Mouse (Mus musculus) limb, embryonic 11.5 days (tissue): ENCODE measurements at regions not wholly inside any gene's neighbourhood (a gene's known extent, or its start where the extent isn't known, plus 50 kb on each side); places are given as distances from the start of the nearest gene placed in this dataset.

Source experiments
- ATAC-seq: fragments of 200-750 bp; cut with Nextera tagmentation; 2 replicates; pipeline ENCODE4 v1.8.0; 2017; ENCODE audit warnings: low read depth; ENCODE audit not compliant: insufficient number of reproducible peaks, low FRiP score, low TSS enrichment
- DNase-seq: peaks from one replicate; pipeline ENCODE4 v3.0.0-alpha.2; 2015; ENCODE audit warnings: low spot score
- H3K27ac ChIP-seq: fragments of 300-500 bp; sonication (generic); replicated peaks from 2 replicates; pipeline ENCODE4 v1.5.1; 2014; ENCODE audit warnings: low read depth, mild to moderate bottlenecking, low read length
- H3K27me3 ChIP-seq: fragments of 300-500 bp; sonication (generic); 2 replicates; pipeline ENCODE4 v1.6.1; 2014; ENCODE audit warnings: mild to moderate bottlenecking, low read length, mixed read lengths; ENCODE audit not compliant: control insufficient read depth, insufficient read depth
- H3K36me3 ChIP-seq: fragments of 300-500 bp; sonication (generic); 2 replicates; pipeline ENCODE4 v1.6.1; 2014; ENCODE audit warnings: mild to moderate bottlenecking, low read length, moderate library complexity, mixed read lengths; ENCODE audit not compliant: control insufficient read depth, insufficient read depth
- H3K4me1 ChIP-seq: fragments of 300-500 bp; sonication (generic); 2 replicates; pipeline ENCODE4 v1.6.1; 2014; ENCODE audit warnings: low read length, mixed read lengths; ENCODE audit not compliant: control insufficient read depth, insufficient read depth
- H3K4me2 ChIP-seq: fragments of 300-500 bp; sonication (generic); 2 replicates; pipeline ENCODE4 v1.6.1; 2014; ENCODE audit warnings: low read depth, mild to moderate bottlenecking, moderate library complexity; ENCODE audit not compliant: severe bottlenecking
- H3K4me3 ChIP-seq: fragments of 300-500 bp; sonication (generic); 2 replicates; pipeline ENCODE4 v1.5.1; 2014; ENCODE audit warnings: low read depth, low read length
- H3K9ac ChIP-seq: fragments of 300-500 bp; sonication (generic); 2 replicates; pipeline ENCODE4 v1.6.1; 2014; ENCODE audit warnings: mild to moderate bottlenecking, low read length
- H3K9me3 ChIP-seq: fragments of 300-500 bp; sonication (generic); 2 replicates; pipeline ENCODE4 v1.6.1; 2016; ENCODE audit warnings: low read length; ENCODE audit not compliant: control insufficient read depth
- WGBS: fragments of 180-500 bp; shearing (Covaris S2); extraction: QIAGEN DNeasy Blood & Tissue Kit; methylation state at CpG from one replicate; pipeline ENCODE4 v1.1.7; 2014; 5-methylcytosine and 5-hydroxymethylcytosine counted together

DNA sequence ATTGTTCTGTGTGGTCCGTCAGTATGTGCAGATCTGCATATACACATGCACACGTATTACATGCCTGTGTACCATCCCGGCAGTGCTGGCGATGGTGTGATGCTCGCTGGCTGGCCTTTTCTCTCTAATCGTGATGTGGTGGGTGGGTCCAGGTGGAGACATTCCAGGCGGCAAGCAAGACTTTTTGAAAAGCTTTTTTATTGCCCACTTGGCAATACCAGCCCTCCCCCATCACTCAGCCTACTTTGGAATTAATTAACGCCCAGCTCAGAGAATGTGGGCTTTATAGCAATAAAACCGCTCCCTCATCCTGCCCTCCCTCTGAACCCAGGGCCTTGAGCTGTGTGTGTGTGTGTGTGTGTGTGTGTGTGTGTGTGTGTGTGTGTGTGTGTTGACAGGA is 491.7 kb upstream of the Tbx3 start:
- ATAC-seq, result no peak
- WGBS, result 7% methylated on average over 9 of the region's 9 CpGs
- Histone ChIP-seq H3K9me3 (no peaks in the 10 kb centered on the region), H3K36me3 (no peaks in the 10 kb centered on the region), H3K4me1 (peaks cover 7% of the 10 kb centered on the region; the same call in 1 of the 2 replicates), H3K27ac (no peak overlapping the region), H3K4me2 (no peak overlapping the region), H3K4me3 (no peak overlapping the region), H3K9ac (no peak overlapping the region), H3K27me3 (no peaks in the 10 kb centered on the region)
- peak; percentile 51 for DNase-seq

GRCm38 (mm10) chr5:119183545-119184047 is 486.9 kb upstream of the Tbx3 start:
- WGBS, result 52% methylated on average over 5 of the region's 5 CpGs

DNA sequence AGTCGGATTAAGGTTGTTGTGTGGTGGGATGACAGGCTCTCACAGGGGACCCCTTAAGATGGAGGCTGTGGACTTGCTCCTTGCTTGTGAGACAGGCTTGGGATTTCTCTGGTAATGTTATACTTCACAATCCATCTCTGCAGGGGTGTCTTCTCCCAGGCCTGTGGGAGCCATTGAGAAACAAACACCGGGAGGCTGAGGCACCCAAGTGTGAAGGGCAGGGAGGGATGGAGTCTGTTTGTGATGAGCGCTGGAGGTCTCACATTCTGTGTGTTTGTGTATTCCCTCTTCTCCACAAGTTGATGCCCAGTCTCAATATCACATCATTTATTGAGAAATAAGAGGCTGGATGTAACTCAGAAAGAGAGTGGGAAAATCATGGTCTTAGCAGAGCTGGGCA is 483.9 kb upstream of the Tbx3 start:
- H3K27ac ChIP-seq, result no peak overlapping the region
- H3K4me2 ChIP-seq, result no peak overlapping the region
- H3K9ac ChIP-seq, result no peak overlapping the region
- H3K9me3 ChIP-seq, result no peaks in the 10 kb centered on the region
- WGBS, result 69% methylated on average over 3 of the region's 3 CpGs
- no peak for ATAC-seq
- no peaks in the 10 kb centered on the region for H3K36me3 ChIP-seq
- no peaks in the 10 kb centered on the region for H3K27me3 ChIP-seq
- H3K4me3 ChIP-seq, result no peak overlapping the region
- DNase-seq, result no peak
- H3K4me1 ChIP-seq, result no peaks in the 10 kb centered on the region

More at GRCm38 (mm10) chr5:119183545-119184047, 486.9 kb upstream of the Tbx3 start:
- Histone ChIP-seq H3K4me3 (no peak overlapping the region), H3K4me2 (no peak overlapping the region), H3K4me1 (peaks cover 5% of the 10 kb centered on the region; the same call in 1 of the 2 replicates), H3K27ac (no peak overlapping the region), H3K27me3 (no peaks in the 10 kb centered on the region), H3K36me3 (no peaks in the 10 kb centered on the region), H3K9ac (no peak overlapping the region), H3K9me3 (no peaks in the 10 kb centered on the region)
- no peak for DNase-seq
- no peak for ATAC-seq

- Histone ChIP-seq H3K9ac (no peak overlapping the region), H3K4me2 (no peak overlapping the region), H3K4me1 (no peaks in the 10 kb centered on the region), H3K9me3 (no peaks in the 10 kb centered on the region), H3K27ac (no peak overlapping the region), H3K27me3 (no peaks in the 10 kb centered on the region), H3K4me3 (no peak overlapping the region), H3K36me3 (no peaks in the 10 kb centered on the region)
- DNase-seq (no peak), ATAC-seq (no peak)
- WGBS, result 19% methylated on average over 6 of the region's 6 CpGs
These were observed 482.0 kb upstream of the Tbx3 start for GRCm38 (mm10) chr5:119188476-119188875.

DNA sequence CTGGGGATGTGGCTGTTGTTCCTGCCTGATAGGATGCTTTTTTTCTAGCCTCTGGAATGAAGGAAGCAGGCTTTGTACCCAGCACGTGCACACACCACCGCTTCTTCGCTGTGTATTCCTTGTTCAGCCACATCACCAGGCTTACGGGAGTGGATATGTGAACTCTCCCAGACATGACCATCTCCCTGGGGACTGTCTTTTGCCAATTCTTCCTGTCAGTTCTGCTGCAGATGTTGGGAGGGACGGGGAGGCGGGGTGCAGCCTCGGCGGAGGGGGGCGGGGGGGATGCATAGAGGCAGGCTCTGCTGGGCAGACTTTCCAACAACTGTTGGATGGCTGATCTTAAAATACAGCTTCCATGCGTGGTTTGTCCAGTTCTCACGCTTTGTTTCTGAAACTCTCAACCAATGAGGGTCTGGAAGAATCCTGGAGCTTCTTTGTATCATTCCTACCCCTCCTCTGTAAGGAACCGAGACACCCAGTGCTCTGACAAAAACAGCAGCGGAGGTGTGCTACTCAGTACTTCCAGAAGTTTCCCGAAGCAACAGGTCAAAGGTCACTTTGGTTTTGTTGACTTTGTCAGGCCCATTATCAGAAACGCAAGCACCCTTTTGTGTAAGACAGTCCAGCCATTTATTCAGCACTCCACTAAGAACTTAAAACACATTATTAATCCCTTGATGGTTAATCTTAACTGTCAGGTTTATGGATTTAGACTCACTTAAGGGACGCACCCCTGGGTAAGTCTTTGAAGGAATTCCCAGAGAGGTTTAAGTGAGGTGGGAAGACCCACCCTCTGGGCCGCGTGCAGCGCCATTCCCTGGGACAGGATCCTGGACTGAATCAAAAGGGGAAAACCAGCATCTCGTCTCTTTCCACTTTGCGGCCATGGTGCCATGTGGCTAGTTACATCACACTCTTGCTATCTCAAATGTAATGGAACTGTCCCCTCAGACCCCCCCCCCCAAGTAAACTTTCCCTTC is 476.5 kb upstream of the Tbx3 start:
- H3K9ac ChIP-seq, result no peak overlapping the region
- no peak for ATAC-seq
- no peak overlapping the region for H3K4me2 ChIP-seq
- H3K4me1 ChIP-seq, result no peaks in the 10 kb centered on the region
- no peak for DNase-seq
- no peaks in the 10 kb centered on the region for H3K36me3 ChIP-seq
- H3K4me3 ChIP-seq, result no peak overlapping the region
- H3K27ac ChIP-seq, result no peak overlapping the region
- 60% methylated on average over 21 of the region's 21 CpGs for WGBS
- H3K9me3 ChIP-seq, result no peaks in the 10 kb centered on the region
- no peaks in the 10 kb centered on the region for H3K27me3 ChIP-seq

GRCm38 (mm10) chr5:119199906-119200305 is 470.6 kb upstream of the Tbx3 start:
- H3K27me3 ChIP-seq, result no peaks in the 10 kb centered on the region
- no peaks in the 10 kb centered on the region for H3K9me3 ChIP-seq
- H3K4me3 ChIP-seq, result no peak overlapping the region
- 51% methylated on average over 9 of the region's 9 CpGs for WGBS
- H3K4me2 ChIP-seq, result no peak overlapping the region
- no peaks in the 10 kb centered on the region for H3K36me3 ChIP-seq
- no peak for DNase-seq
- H3K27ac ChIP-seq, result no peak overlapping the region
- peaks cover 7% of the 10 kb centered on the region; the same call in 1 of the 2 replicates for H3K4me1 ChIP-seq
- H3K9ac ChIP-seq, result no peak overlapping the region
- no peak for ATAC-seq

DNA sequence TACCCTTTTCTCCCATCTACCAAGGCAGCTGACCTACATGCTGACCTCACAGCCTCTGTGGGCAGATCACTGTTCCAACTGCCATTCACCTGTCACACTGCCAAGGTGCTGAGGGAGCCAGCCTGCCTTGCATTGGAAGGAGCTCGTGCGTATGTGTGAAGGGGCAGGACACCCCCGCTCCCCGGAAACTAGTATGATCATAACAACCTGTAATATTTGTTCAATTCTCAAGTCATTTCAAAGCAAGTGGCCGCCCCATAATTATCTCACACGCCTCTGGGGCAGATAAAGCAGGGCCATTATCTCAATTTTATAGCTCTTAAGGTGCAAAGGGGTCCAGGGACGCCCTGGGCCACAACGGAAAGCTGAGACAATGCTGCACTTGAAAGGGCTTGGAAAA is 469.2 kb upstream of the Tbx3 start:
- H3K9me3 ChIP-seq, result no peaks in the 10 kb centered on the region
- no peaks in the 10 kb centered on the region for H3K27me3 ChIP-seq
- H3K27ac ChIP-seq, result no peak overlapping the region
- no peak overlapping the region for H3K4me3 ChIP-seq
- peaks cover 7% of the 10 kb centered on the region; the same call in 1 of the 2 replicates for H3K4me1 ChIP-seq
- WGBS, result 59% methylated on average over 8 of the region's 8 CpGs
- H3K4me2 ChIP-seq, result no peak overlapping the region
- no peaks in the 10 kb centered on the region for H3K36me3 ChIP-seq
- H3K9ac ChIP-seq, result no peak overlapping the region
- no peak for DNase-seq
- no peak for ATAC-seq

GRCm38 (mm10) chr5:119204736-119205135 is 465.7 kb upstream of the Tbx3 start:
- Histone ChIP-seq H3K4me2 (no peak overlapping the region), H3K27ac (no peak overlapping the region), H3K4me1 (peaks cover 7% of the 10 kb centered on the region; the same call in 1 of the 2 replicates), H3K9me3 (no peaks in the 10 kb centered on the region), H3K4me3 (no peak overlapping the region), H3K27me3 (no peaks in the 10 kb centered on the region), H3K36me3 (no peaks in the 10 kb centered on the region), H3K9ac (no peak overlapping the region)
- WGBS, result 62% methylated on average over 2 of the region's 2 CpGs
- ATAC-seq (no peak), DNase-seq (no peak)
